Mouse (Mus musculus): Measurements from ENCODE around the gene E2f1.

The E2f1 gene

GRCm38 (mm10) chr2:154549886-154550189 lies 19.9 kb downstream of the E2f1 start:
- DNase-seq = no peak

- peak; percentile 81 for DNase-seq
Measured at GRCm38 (mm10) chr2:154549127-154549885, 20.4 kb downstream of the E2f1 start.

- DNase-seq = no peak
Measured at GRCm38 (mm10) chr2:154548688-154549087, 21.0 kb downstream of the E2f1 start.

DNA sequence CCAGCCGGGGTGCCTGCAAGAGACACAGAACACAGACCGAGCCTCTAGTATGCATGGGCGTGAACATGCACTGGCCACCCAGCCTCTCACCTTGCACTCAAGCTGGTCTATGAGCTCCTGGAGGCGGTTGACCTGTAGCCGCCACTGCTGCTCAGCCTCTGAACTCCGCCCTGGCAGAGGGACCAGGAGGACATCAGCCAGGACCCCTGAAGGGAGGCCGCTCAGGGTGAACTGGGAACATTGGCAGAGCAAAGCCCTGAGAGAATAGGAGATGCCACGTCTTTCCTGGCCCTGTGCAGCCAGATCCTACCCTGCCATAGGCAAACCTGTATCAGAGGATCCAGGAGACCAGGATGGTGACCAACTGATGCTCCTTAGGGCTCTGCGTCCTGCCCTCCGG lies 23.0 kb downstream of the E2f1 start, which contains the start of gene 1700003F12Rik:
1700003F12Rik (plus strand) TSS at position 375 of the 400 bp plus-strand sequence.
- no peak for DNase-seq

DNA sequence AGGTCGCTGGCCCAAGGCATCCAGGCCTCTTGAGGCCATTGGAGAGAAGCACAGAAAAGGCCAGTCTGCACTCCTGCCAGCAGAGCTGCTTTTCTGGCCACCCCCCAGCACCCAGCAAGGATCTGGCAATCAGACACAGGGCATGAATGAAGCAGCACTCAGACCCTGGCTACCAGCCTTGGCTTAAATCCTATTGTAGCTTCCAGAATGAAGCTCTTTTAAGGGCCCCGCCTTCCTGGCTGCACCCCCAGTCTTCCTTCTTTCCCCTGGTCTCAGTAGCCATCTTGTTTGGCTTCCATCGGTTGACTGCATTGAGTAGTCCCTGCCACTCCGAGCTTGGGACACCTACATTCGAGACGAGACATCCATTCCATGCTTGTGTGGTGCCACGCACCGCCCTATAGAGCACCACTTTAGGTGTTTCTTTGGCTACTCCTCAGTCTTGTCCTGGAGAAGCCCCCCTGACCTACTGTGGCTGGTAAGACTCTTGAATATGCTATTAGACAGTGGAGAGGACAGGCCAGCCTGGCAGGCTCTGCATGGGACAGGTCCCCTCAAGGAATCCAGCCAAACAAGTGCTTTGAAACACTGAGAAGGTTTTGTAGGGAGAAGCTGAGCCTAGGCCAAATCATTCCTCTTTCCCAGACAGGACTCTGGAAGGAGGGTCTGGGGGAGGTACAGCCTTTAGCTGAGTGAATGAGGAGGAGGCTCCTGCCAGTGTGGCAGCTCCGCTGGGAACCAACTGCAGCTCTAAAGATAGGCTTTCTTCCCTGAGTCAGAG lies 25.9 kb downstream of the E2f1 start:
- no peak for DNase-seq

DNA sequence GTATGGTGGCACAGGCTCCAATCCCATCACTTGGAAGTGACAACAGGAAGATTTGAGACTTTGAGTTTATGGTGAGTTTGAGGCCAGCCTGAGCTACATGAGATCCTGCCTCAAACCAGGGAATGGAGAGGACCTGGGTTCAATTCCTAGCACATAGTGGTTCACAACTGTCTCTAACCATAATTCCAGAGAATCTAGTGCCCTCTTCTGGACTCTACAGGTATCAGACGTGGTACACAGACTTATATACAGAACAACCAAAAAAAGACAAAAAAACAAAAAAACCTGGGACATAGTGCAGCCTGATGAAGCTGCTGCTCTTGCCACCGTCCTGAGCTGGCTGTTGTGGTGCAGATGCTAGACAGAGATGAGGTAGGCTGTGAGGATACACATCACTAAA lies 28.1 kb downstream of the E2f1 start:
- no peak for DNase-seq

DNA sequence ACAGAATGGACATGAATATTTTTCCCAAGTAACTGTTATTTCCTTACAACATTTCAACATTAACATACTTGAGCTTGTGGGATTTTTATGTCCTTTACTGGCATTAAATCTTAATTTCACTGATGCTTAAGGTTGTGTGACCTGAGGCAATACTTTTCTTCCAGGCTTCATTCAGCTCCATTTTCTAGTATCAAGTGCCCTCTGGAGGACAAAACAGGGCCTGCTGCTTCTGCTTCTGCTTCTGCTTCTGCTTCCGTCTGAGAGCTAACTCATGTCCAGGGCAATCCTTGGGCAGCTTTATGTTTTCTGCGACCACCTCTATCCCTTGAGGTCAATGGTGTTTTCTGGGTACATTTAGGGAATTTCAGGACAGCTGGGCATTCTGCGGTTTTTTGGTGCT lies 30.0 kb downstream of the E2f1 start:
- DNase-seq = peak; percentile 50

DNA sequence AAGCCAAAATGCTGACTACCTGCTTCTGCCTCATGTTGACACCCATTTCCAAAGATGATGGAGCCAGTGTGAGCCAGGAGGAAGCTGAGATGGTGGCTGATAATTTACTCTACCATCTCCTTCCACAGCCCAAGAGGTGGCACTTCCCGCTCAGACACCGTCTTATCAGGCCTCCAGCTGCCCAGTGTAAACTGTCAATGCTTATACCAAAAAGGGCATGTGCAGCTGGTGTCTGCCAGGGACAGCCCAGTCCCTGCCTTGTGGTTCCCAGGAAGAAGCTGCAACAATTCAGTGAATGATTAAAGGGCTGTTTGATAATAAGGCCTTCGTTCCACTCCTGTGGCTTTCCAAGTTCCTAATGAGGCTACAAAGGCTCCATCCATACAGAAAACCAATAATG lies 31.0 kb downstream of the E2f1 start:
- DNase-seq = no peak

DNA sequence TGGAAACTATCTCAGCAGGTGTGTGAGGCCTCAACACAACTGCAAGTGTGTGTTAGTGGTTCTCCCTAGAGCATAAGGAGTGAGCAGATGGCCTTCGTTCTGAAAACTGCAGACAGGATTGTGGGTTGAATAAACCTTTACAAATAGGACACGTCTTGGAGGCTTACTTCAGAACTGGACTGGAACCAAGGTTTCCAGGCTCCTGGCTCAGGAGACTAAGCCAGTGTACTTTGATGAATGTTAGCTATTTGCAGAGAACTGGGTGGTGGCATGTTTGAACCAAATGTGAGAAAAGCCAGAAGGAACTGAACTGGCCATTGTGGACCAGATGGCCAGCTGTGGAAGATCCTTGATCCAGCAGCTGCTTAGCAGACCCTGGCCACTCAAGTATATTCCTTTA lies 31.4 kb downstream of the E2f1 start:
- no peak for DNase-seq

GRCm38 (mm10) chr2:154534704-154535270 lies 34.9 kb downstream of the E2f1 start:
- no peak for DNase-seq

DNA sequence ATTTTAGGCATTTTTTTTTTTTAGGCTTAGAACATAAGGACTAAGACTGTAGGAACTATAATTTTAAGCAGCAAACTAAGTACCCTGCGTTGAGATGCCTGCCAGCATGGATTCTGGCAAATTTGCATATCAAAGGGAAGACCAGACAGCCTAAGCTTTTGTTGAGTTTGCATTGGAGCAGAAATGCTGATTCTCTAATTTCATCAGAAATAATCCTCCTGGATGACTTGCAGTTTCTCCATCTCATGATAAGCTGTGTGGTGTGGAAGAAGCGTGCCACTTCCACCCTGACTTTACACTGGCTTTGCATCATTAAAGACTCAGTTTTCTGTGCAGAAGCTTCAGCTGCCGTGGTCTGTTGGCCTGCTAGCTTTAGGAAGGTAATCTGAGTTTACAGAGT lies 36.8 kb downstream of the E2f1 start:
- no peak for DNase-seq

DNA sequence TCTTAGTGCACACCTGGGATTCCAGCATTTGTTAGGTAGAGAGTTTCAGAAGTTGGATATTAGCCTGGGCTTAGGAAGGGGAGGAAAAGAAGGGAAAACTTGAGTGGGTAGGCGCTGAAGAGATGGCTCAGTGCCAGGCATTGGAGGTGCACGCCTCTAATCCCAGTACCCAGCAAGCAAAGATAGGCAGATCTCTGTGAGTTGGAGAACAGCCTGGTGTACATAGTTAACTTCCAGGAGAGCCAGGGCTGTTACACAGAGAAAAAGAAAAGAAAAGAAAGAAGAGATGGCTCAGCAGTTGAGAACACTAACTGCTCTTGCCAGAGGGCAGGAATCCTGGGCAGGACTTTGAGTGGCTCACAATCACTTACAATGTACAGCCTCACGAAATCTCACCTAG lies 43.2 kb downstream of the E2f1 start:
- no peak for DNase-seq

GRCm38 (mm10) chr2:154525285-154525684 lies 44.4 kb downstream of the E2f1 start:
- DNase-seq = no peak

- no peak for DNase-seq
Measured at GRCm38 (mm10) chr2:154522334-154522733, 47.4 kb downstream of the E2f1 start.

- DNase-seq = no peak
Measured at GRCm38 (mm10) chr2:154521449-154521848, 48.2 kb downstream of the E2f1 start.

DNA sequence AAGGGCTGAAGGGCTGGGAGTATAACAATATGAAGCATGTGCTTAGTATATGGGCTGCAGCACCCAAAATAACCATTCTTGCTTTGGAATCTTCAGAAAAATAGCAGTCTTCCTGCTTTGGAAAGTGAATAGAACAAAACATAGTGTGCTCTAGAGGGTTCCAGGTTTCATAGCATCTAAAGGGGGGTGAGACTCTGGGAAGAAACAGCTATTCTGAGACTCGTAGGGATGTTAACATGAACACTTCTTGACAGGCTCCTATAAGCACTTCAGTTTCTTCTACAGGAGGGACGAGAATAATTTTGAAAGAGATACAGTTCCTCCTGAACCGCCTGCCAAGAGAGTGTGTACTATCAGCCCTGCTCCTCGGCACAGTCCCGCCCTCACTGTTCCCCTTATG lies 52.3 kb downstream of the E2f1 start:
- no peak for DNase-seq

DNA sequence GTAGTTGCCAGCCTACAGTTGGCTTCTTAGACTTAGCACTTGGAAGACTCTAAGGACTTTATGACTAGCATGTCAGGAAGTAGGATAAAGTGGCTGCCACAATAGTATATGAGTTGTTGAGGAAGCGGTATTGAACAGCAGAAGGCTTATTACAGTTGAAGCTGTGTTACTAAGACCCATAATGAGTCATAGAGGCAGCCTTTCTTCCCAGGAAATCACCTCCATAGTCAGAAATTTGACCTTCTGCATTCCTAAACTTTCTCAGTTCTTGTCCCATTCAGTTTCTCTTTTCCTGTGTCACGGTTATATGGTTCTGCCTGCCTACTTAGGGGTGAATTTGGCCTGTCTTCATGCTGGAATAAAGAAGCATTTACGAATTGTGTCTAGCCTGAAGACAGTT lies 52.7 kb downstream of the E2f1 start:
- DNase-seq = no peak

DNA sequence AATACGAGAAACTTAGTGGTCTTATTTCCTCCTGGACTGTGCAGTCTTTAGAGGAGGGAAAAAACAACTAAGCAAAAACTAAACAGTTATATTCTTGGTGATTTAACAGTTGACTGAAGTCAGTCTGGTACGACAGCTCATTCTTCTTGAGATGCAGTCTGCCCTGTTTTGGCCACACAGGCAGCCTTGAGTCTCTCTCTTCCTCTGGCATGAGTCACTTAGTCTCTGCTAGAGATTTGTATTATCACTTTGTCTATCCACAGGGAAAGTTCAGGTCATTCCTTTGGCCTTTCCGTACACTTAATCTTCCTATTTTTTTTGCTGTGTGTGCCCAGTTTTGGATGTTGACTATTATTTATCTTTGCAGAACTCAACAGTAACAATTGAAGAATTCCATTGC lies 59.6 kb downstream of the E2f1 start:
- no peak for DNase-seq
